Mouse (Mus musculus) liver, adult 2 months (tissue): ENCODE measurements around the gene Fhad1.

Experiments used
- CTCF ChIP-seq: fragments of 200-500 bp; IDR thresholded peaks from 2 replicates; pipeline ENCODE4 v1.5.1; 2011; ENCODE audit warnings: low read depth, low read length, control low read depth
- POLR2A ChIP-seq: fragments of 200-500 bp; IDR thresholded peaks from 2 replicates; pipeline ENCODE4 v1.6.1; 2011; ENCODE audit warnings: low read length, control low read depth; ENCODE audit not compliant: insufficient read depth; ENCODE audit errors: extremely low read depth

DNA sequence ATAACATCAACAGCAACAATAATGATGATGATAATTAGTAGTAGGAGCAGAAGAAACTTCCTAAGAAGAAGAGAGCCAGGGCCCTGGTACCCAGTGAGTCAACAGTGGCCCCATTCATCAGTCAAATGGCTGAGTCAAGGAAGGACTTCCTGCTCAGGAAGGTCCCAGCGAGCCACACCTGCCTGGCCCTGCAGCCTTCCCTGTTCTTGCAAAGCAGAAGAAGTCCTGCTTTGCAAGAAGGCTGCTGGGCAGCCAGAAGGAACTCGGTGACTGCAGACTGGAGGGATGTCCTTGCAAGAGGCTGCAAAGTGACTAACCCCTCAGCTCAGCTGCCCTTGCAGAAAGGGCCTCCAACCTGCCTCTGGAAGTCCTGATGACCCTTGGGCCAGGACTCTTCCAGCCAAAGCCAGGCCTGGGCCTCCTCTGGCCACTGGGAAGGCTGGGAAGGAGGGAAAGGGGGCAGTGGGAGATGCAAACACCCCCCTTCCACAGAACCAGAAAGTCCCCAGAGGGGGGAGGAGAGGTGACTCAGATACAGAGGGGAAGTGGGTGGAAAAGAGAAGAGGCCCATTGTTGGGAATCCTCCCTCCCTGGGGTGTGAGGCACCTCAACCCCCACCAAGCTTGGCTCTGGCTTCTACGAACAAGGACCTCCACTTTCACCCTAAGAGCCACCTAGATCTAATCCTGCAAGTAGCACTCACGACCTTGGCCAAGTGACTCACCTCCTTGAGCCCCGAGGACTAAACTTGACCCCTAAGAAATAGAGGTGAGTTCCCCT is 145.3 kb downstream of the Fhad1 start:
- TF ChIP-seq CTCF (no peak), POLR2A (no peak)
